Mouse (Mus musculus) stomach, embryonic 14.5 days (tissue): ENCODE measurements around the gene Lgals8. TPM values are rescaled to one million over a fixed set of nuclear protein-coding genes. Genes with fewer than 3 reads are reported as not detected.

Experiments used
- ATAC-seq: fragments of 200-750 bp; cut with Nextera tagmentation; 2 replicates; pipeline ENCODE4 v1.8.0; 2017; ENCODE audit warnings: low read depth, moderate TSS enrichment; ENCODE audit not compliant: insufficient number of reproducible peaks, insufficient read depth, low FRiP score
- H3K27ac ChIP-seq: fragments of 300-500 bp; sonication (generic); 2 replicates; pipeline ENCODE4 v1.5.1; 2014; ENCODE audit warnings: mild to moderate bottlenecking, low read length, moderate library complexity, mixed read lengths
- H3K27me3 ChIP-seq: fragments of 300-500 bp; sonication (generic); 2 replicates; pipeline ENCODE4 v1.6.1; 2014; ENCODE audit warnings: low read length, control low read depth, mixed read lengths; ENCODE audit not compliant: control insufficient read depth, insufficient read depth
- H3K36me3 ChIP-seq: fragments of 300-500 bp; sonication (generic); 2 replicates; pipeline ENCODE4 v1.6.1; 2014; ENCODE audit warnings: mild to moderate bottlenecking, control low read depth, low read length, moderate library complexity, mixed read lengths; ENCODE audit not compliant: control insufficient read depth, insufficient read depth
- H3K4me1 ChIP-seq: fragments of 300-500 bp; sonication (generic); 2 replicates; pipeline ENCODE4 v1.6.1; 2014; ENCODE audit warnings: low read length, control low read depth, mixed read lengths; ENCODE audit not compliant: control insufficient read depth, insufficient read depth
- H3K4me2 ChIP-seq: fragments of 300-500 bp; sonication (generic); replicated peaks from 2 replicates; pipeline ENCODE4 v1.6.1; 2014; ENCODE audit warnings: low read depth, low read length, control low read depth
- H3K4me3 ChIP-seq: fragments of 300-500 bp; sonication (generic); 2 replicates; pipeline ENCODE4 v1.5.1; 2014; ENCODE audit warnings: low read depth, low read length, control low read depth
- H3K9ac ChIP-seq: fragments of 300-500 bp; sonication (generic); replicated peaks from 2 replicates; pipeline ENCODE4 v1.6.1; 2014; ENCODE audit warnings: low read depth, mild to moderate bottlenecking, control low read depth, low read length, moderate library complexity, mixed read lengths
- H3K9me3 ChIP-seq: fragments of 300-500 bp; sonication (generic); 2 replicates; pipeline ENCODE4 v1.6.1; 2016; ENCODE audit warnings: low read depth, low read length, control low read depth; ENCODE audit not compliant: control insufficient read depth
- WGBS: fragments of 180-500 bp; shearing (Covaris S2); extraction: QIAGEN DNeasy Blood & Tissue Kit; methylation state at CpG from one replicate; pipeline ENCODE4 v1.1.7; 2014; 5-methylcytosine and 5-hydroxymethylcytosine counted together
- polyA plus RNA-seq: library from polyadenylated mRNA; unstranded; fragments of >200 nt; fragmentation: Nextera tagmentation; extraction: Ambion mirVana; gene quantifications from 2 replicates; pipeline ENCODE4 v1.2.1, GENCODE M21; 2014

Lgals8 gene
- polyA plus RNA-seq, 1 experiment from 2014 or later, result 27.5 TPM

DNA sequence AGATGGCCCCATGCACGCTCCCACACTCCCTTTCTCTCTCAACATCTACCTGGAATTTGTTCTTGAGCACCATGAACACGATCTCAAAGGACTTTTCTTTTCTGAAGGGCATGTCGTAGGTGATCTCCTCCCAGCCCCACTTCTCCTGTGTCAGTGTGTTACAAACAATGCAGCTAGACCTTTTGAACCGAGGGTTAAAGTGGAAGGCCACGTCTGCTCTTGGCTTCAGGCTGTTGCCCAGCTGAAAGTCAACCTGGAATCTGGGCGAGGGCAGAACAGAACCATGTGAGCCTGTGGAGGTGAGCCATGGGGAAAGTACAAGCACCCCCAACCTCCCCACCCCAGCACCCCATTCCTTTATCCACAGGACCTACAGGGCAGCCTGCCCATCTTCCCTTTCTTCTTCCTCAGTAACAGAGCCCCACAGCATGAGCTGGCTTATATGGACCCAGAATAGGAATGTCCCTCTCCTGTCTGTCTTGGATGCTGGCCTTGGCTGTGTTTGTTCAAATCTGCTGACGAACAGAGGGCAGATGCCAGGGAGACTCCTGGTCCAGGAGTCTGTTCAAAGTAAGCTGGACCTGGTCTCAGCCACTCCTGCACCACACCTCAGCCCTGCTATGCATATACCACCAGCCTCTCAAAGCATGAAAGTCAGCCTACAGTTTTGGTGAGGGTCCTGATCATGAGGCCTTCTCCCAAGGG lies 9.9 kb downstream of the Lgals8 start:
- H3K4me3 ChIP-seq, result no peak overlapping the region
- no peak overlapping the region for H3K9ac ChIP-seq
- WGBS, result 79% methylated on average over 7 of the region's 7 CpGs
- no peaks in the 10 kb centered on the region for H3K9me3 ChIP-seq
- no peaks in the 10 kb centered on the region for H3K27me3 ChIP-seq
- no peak overlapping the region for H3K27ac ChIP-seq
- no peak for ATAC-seq
- H3K36me3 ChIP-seq, result peaks cover 14% of the 10 kb centered on the region; the same call in 1 of the 2 replicates
- H3K4me2 ChIP-seq, result no peak overlapping the region
- H3K4me1 ChIP-seq, result 0 out of 2 replicates have a peak, but pooled peaks cover 1% of the 10 kb centered on the region

DNA sequence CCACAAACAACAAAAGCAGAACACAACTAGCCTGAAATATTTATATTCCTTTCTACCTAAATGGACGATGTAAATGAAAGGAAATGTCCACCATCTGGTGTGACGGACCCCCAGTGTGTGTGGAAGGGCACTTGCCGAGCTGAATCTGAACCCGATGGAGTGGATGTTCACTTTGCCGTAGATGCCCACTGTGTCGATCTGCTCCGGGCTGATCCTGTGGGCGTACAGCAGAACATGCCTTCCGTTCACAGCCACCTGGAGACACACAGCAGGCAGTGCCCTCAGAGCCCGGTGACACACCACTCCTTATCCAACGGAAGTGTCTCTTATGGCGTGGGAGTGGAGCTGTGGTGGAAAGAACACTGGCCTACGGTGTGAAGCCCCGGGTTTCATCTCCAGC lies 11.6 kb downstream of the Lgals8 start:
- Histone ChIP-seq H3K4me3 (no peak overlapping the region), H3K4me1 (no peaks in the 10 kb centered on the region), H3K9ac (no peak overlapping the region), H3K27ac (no peak overlapping the region), H3K27me3 (no peaks in the 10 kb centered on the region), H3K9me3 (no peaks in the 10 kb centered on the region), H3K36me3 (peaks cover 14% of the 10 kb centered on the region; the same call in 1 of the 2 replicates), H3K4me2 (no peak overlapping the region)
- ATAC-seq, result no peak
- 90% methylated on average over 14 of the region's 14 CpGs for WGBS

DNA sequence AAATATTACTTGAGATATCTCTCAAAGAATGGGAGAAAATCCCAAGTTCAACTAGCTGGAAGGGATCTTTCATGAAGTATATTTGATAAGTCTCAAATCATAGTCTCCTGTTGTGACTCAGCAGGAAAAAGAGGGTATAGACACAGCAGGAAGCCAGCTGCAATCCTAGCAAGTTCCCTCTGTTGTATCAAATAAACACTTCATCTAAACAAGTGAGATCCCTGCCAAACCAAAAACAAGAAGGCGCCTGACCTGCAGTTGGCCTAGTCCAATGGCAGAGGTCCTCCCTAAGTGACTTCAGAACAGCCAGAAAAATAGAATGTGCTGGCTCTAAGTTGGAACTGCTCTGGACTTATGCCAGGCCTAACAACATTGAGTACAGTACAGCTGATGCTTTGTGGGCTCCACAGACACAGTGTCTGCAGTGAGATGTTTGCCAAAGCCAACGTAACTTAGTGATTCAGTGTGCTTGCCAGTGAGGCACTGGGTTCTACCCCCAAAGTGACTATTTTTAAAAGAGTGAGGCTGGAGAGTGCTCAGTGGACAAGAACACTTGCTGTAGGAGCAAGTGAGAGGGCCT lies 22.6 kb downstream of the Lgals8 start:
- no peaks in the 10 kb centered on the region for H3K27me3 ChIP-seq
- no peak overlapping the region for H3K27ac ChIP-seq
- no peak overlapping the region for H3K9ac ChIP-seq
- no peak for ATAC-seq
- H3K4me1 ChIP-seq, result no peaks in the 10 kb centered on the region
- H3K9me3 ChIP-seq, result no peaks in the 10 kb centered on the region
- H3K36me3 ChIP-seq, result peaks cover 34% of the 10 kb centered on the region
- H3K4me2 ChIP-seq, result no peak overlapping the region
- H3K4me3 ChIP-seq, result no peak overlapping the region
- WGBS, result 69% methylated on average over 2 of the region's 2 CpGs

DNA sequence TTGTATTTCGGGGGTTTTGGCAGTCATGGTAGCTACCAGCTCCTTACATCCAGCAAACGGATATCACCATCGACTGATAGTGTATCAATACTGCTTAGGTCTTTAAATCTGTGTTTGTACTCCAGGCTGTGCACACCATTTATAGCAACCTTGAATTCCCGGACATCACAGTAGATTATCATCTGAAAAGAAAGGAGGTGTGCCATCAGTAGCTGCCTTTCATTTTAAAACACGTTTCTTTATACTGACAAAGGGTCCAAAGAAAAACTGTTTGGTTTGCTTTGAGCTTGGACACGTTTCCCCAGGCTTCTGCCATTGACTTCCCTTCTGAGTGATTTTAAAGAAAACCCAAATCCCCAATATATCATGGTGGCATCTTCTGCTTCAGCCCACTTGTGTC lies 23.9 kb downstream of the Lgals8 start:
- Histone ChIP-seq H3K4me2 (no peak overlapping the region), H3K9ac (no peak overlapping the region), H3K36me3 (peaks cover 38% of the 10 kb centered on the region), H3K27ac (no peak overlapping the region), H3K4me1 (no peaks in the 10 kb centered on the region), H3K27me3 (no peaks in the 10 kb centered on the region), H3K4me3 (no peak overlapping the region), H3K9me3 (no peaks in the 10 kb centered on the region)
- 85% methylated on average over 6 of the region's 6 CpGs for WGBS
- no peak for ATAC-seq

DNA sequence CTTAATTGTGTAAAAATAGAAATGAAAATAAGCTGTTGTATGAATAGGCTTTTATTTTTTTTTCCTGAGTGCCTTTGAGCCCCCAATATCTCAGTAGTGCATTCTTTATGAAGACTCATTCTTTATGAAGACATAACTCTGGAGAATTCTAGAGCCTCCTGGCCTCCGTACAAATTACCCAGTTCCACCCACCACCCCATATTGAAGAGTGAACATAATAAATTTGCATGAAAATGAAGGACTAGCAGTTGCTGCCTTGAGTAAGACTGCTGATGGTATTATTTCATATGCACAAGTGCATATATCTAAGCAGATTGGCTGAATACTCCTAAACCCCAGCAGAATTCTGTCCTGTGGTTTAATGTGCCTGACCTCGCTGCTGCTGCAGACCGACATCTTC lies 25.2 kb downstream of the Lgals8 start:
- H3K27ac ChIP-seq, result no peak overlapping the region
- no peaks in the 10 kb centered on the region for H3K9me3 ChIP-seq
- no peak for ATAC-seq
- no peaks in the 10 kb centered on the region for H3K4me1 ChIP-seq
- no peak overlapping the region for H3K9ac ChIP-seq
- no peaks in the 10 kb centered on the region for H3K27me3 ChIP-seq
- WGBS, result 92% methylated on average over 3 of the region's 3 CpGs
- no peak overlapping the region for H3K4me2 ChIP-seq
- H3K36me3 ChIP-seq, result peaks cover 49% of the 10 kb centered on the region
- H3K4me3 ChIP-seq, result no peak overlapping the region

DNA sequence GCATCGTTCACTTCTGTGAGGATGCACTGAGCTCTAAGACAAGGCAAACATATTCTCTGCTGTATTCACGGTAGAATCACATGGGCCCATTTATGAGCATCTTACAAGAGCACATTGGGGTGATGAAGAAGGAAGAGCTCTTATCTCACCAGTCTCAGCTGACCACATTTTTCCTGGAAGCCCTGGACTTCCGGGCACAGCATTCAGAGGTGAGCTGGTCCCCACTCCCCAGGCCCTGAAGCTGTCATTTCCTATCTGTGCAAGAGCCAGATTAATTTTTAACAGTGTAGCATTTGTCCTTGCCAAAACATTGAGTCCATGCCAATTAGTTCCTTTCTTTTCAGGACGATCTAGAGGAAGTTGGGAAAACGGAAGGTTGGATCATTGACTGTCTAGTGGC lies 30.9 kb downstream of the Lgals8 start:
- WGBS, result 83% methylated on average over 5 of the region's 5 CpGs
- Histone ChIP-seq H3K9ac (no peak overlapping the region), H3K27ac (no peak overlapping the region), H3K4me1 (no peaks in the 10 kb centered on the region), H3K36me3 (peaks cover 75% of the 10 kb centered on the region), H3K27me3 (no peaks in the 10 kb centered on the region), H3K4me2 (no peak overlapping the region), H3K4me3 (no peak overlapping the region), H3K9me3 (no peaks in the 10 kb centered on the region)
- no peak for ATAC-seq

DNA sequence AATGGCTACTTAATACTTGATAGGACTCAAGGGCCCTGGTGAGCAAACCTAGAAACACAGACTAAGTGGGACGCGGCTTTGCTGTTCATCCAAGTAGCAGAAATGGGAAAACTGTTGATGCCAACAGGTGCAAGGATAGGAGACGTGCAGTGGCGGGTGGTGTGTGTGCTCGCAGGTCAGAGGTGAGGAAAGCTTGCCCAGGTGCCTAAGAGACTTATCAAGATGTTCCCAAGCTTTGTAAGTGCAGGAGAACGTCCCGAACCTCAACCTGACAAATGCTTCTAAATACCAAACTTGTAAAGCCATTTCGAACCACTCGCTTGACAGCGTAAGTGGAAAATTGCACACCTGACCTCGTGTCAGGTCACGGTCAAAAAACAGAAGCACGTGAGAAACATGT lies 36.2 kb downstream of the Lgals8 start:
- Histone ChIP-seq H3K36me3 (peaks cover 73% of the 10 kb centered on the region), H3K4me2 (no peak overlapping the region), H3K9me3 (no peaks in the 10 kb centered on the region), H3K9ac (no peak overlapping the region), H3K4me3 (no peak overlapping the region), H3K4me1 (no peaks in the 10 kb centered on the region), H3K27me3 (no peaks in the 10 kb centered on the region), H3K27ac (no peak overlapping the region)
- 92% methylated on average over 13 of the region's 13 CpGs for WGBS
- ATAC-seq, result no peak

DNA sequence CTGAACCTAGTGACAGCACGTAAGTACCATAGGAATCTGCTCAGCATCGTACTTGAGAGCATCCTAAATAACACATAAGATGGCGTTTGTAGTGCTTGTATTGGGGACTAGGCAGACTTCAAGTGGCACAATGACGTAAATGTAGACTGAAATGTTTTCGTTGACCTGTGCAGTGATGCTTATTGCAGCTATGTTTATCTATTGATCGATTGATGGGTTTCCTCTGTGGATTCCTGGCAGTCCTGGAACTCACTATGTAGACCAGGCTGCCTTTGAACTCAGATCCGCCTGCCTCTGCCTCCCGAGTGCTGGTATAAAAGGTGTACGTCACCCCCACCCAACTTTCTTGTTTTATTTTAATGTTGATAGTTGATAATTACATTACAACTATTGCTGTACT lies 44.1 kb downstream of the Lgals8 start:
- Histone ChIP-seq H3K9me3 (no peaks in the 10 kb centered on the region), H3K27ac (no peak overlapping the region), H3K27me3 (no peaks in the 10 kb centered on the region), H3K4me3 (no peak overlapping the region), H3K4me2 (no peak overlapping the region), H3K36me3 (peaks cover 62% of the 10 kb centered on the region), H3K4me1 (no peaks in the 10 kb centered on the region), H3K9ac (no peak overlapping the region)
- ATAC-seq, result no peak
- 85% methylated on average over 9 of the region's 9 CpGs for WGBS

DNA sequence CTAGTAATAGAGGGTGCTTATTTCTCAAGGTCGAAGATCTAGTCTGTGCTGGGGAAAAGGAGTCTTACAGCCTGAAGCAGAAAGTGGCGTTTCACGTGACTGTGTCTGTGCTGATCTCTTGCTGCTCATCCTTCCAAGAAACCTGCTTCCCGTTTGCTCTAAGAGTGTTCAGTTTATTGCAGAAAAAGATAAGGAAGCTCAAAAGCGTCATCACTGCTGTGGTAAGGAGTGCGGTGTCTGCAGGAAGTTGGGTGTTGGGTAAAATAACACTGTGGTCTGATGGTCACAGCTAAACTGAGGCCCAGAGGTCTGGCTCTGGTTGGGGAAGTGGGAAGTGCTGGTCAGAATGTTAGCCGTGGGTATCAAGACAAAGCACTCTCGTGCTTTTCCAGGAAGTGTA lies 52.7 kb downstream of the Lgals8 start:
- Histone ChIP-seq H3K4me3 (no peak overlapping the region), H3K36me3 (peaks cover 51% of the 10 kb centered on the region), H3K27me3 (no peaks in the 10 kb centered on the region), H3K4me2 (no peak overlapping the region), H3K9ac (no peak overlapping the region), H3K9me3 (no peaks in the 10 kb centered on the region), H3K4me1 (no peaks in the 10 kb centered on the region), H3K27ac (no peak overlapping the region)
- WGBS, result 90% methylated on average over 8 of the region's 8 CpGs
- no peak for ATAC-seq
